Mouse (Mus musculus): Measurements from ENCODE around the gene Cd46. TPM values are rescaled to one million over a fixed set of nuclear protein-coding genes. Genes with fewer than 3 reads are reported as not detected.

Cd46 gene
- total RNA-seq, 2 experiments from 2014 or later: 1.5 to 1.6 TPM

DNA sequence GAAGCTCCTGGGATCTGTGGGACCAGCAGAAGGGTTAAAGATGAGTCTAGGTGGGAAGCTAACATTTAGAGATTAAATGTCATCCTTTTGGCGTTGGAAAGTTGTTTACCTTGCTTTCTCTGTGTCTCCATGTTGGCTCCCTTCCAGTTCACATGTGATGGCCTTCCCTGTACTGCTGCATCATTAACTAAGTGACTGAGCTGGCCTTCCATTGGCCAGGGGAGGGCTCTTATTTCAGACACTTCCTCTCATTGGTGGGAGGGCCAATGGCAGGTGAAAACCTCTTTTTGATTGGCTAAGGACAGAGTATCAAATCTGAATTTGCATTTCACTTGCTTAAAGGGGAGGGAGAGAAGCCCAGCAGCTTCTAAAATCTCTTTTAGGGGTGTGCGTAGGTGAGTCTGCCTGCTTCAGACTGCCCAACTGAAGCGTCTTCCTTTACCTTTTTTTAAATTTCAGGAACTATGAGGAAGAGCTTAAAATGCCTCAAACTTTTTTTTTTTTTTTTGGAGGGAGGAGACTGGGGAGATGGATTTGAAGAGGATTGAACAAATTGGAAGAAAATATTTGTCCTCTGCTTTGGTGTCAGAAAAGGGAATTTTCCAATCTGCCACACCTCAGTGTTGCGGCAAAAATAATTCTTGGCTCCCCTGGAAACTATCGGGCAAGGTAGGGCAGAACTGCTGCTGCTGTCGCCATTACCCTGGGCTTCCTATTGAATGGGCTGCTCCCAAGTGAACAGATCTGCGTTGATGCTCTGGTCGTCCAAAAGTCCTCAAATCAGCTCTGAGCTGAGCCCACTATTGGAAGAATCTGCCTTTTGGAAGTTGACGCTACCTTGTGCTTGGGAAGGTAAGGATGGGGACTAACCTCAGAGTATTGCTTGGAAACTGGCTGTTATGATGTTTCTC lies 73.7 kb downstream of the Cd46 start:
- peak; percentile 75 for DNase-seq

DNA sequence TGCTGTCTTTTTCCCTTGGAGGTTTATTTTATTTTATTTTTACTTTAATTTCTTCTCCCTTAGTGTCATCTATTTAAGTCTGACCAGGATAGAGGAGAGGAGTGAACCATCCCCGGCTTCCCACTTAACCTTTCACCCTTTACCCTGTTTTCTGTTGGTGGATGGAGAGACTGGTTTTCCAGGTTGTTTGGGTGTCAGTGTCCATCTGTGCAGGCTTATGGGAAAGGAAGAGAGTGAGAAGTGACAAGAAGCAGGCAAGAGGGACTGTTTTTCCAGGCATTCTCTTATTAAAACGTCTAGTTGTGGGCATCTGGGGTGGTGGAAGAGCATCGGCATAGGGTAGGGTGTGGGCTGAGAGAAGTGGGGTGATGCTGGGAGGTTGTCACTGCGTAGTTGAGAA lies 74.4 kb downstream of the Cd46 start:
- no peak for DNase-seq

DNA sequence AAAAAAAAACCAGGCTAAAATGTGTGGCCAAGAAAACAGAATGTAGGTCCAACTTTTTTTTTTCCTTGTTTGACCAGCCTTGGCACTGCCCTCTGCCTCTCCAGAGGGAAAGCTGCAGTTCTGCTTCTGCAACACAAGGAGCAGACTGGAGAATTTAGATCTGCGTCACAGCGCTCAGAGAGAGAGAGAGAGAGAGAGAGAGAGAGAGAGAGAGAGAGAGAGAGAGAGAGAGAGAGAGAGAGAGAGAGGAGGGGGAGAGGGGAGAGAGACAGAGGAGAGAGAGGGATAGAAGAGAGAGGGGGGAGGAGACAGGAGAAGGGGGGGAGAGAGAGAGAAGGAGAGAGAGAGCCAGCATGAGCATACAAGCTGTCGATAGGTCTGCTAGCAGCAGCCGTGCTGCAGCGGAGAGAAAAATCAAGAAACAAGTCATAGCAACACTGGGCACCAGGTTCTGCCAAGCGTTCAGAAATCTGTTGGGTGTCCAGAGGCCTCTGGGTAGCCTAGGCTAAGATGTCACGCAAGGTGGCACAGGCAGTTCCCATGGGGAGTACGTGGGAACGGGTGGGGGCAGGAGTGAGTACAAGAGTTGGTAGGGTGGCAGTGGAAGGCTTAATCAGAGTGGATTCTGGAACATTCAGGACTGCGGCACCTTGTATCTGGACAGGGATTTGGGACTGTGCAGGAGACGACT lies 75.1 kb downstream of the Cd46 start:
- DNase-seq: peak; percentile 67

DNA sequence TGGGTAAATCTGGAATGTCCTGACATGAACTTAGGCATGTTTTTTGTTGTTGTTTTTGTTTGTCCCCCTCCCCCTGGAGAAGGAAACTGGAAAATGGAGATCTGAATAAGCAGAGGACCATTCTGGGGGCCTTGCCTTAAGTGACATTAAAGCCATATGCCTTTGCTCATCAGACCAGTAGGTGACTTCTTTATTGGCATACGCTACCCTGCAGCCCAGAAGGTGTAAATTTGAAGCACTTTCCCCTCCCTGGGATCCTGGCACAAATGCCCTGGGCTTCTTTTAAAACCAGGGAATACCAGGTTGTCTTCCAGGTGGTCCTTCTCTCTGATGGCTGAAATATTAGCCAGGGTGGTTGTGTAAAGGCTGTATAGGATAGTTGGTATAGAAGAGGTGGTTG lies 76.8 kb downstream of the Cd46 start:
- DNase-seq: no peak

DNA sequence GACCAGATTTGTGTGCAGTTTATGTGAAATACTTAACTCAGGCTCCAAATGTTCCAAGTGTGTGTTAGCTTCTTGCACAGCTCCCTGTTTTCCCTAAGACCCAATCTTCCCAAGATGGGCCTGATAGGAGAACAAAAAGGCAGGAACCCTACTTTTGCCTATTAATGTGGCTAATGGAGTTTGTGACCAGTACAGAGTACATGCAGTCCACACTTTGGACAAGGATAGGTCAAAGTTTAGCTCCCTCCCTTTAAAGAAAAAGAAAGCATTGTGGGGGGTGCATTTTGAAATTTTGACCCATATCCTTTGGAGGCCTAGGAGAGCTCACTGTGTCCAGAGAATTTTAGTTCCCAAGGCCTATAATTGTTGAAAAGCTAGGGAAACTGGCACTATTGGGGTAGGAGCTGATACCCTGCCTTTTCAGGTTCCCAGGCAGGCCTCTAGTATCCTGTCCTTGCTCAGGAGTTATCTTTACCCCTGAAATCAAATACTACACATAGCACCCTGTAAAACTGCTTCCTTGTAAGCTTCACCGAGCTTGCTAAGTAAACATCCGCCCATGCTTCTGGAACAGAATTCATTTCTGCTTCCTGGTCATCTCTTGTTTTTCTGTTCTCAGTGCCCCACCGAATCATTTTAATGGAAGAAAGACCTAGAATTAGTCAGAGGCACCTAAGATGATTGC lies 77.7 kb downstream of the Cd46 start:
- DNase-seq: no peak

DNA sequence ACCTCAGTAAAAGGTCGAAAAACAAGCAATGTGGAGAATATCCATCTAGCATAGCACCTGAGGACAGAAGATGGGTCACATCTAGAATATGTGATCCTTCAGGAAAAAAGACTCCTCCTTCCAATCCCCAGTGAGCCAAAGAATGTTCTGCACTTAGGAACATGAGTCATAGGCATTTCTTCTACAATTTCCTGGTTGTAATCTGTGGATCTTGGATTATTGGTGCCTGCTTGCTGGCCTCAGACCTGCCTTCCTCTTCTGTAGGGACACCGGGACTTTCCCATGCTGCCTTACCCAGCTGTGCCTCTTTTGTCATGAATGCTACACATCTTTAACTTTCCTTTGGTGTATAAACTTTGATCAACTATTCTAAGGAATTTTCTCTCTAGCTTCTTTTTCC lies 79.5 kb downstream of the Cd46 start:
- DNase-seq: no peak

DNA sequence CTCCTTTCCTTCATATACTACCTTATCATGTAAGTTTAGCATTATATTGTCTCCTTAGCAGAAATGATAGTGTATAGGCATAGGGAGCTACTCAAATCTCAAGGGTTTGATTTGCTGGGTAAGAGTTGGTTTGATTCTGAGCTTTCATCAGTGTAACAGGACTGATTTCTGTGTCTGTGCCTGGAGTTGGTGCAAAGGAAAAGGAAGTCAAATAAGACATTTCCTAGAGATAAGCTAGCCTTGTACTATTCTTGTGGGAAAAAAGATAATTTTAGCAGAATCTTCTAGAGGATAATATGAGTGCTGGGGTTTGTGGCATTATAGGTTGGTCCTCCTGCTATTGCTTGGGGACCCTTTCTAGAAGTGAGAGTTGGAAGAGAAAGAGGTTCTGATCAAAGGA lies 85.8 kb downstream of the Cd46 start:
- DNase-seq: no peak

DNA sequence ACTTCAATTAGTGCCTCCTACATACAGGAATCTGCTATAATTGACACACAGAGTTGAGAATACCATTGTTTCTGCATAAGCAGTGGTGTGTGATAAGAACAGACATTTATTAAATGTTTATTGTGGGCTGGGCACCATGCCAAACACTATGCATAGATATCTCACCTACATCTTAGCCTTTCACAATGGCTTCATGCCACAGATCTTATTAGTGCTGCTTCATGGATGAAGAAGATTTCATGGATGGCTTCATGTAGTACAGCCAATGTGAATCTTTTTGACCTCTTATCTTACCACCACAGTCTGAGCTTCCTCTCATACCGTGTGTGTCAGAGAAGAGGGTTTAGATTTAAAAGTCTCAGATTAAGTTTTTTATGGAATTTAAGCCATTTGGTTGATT lies 87.9 kb downstream of the Cd46 start:
- DNase-seq: no peak

DNA sequence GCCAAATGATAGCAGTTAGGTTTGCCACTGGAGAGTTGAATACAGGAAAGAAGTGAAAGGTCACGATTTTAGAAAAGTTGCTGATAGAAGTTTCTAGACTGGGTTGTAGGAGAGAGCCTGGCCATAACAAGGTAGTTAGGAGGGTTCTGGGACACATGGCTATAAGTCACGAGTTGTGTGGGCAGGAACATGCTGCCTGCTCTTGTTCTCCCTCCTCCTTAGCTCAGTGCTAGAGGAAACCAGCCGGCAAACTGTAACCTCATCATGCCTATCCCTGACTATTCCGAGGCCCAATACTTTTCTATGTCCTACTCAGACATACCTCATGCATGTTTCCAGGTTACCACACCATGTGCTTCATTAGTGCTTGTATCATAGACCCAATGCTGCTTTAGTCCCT lies 88.7 kb downstream of the Cd46 start:
- DNase-seq: no peak

DNA sequence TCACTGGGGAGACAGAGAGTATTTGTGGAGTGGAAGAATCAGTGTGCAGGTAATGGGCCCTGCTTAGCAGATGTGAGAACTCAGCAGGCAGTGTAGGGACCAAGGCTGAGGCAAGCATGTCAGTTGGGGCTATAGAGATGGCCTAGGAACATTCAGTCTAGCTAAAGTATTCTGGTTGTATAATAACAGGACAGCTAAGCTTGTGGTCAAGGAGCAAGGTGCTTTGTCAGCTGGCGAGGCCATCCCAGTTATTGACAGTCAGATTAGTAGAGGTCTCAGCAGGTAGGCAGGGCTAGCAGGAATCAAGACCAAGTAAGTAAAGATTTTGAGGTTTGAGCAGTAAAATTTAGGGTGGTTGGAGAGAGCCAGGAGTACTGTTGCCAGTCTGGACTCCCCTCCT lies 93.7 kb downstream of the Cd46 start:
- no peak for DNase-seq

DNA sequence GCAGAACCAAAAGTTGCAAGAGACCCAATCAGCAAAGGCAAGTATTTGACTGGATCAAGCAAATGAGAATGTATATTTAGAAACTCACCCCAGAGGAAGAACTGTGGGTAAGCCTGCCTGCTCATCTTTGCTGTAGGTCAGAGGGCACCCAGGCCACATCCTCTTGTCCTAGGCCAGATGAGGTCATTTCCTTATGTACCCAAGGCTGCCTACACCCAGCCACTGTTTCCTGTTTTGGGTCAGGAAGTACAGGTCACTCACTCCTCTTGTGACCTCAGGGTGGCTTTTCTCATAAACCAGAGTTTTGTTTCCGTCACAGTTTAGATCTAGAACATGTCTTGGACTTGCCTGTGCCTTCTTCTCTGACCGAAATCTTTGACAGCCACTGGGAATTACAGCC lies 96.9 kb downstream of the Cd46 start:
- peak; percentile 48 for DNase-seq

DNA sequence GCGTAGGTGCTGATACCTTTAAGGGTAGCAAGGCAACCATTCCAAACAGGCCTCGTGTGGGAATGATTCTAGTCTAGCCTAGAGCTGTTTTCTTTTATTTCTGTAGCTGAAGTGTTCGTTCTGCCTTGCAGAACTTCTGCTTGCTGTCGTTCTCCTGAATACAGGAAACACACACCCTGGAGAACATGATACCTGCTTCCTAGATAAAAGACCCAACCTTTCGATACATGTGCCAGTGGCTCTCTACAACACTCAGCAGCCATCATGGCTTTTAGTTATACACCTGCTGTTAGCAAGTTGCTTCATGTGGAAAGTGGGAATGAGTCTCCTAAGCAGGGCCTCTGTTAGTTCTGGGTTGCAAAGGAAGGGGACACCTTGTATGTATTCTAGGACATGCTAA lies 97.8 kb downstream of the Cd46 start:
- no peak for DNase-seq

DNA sequence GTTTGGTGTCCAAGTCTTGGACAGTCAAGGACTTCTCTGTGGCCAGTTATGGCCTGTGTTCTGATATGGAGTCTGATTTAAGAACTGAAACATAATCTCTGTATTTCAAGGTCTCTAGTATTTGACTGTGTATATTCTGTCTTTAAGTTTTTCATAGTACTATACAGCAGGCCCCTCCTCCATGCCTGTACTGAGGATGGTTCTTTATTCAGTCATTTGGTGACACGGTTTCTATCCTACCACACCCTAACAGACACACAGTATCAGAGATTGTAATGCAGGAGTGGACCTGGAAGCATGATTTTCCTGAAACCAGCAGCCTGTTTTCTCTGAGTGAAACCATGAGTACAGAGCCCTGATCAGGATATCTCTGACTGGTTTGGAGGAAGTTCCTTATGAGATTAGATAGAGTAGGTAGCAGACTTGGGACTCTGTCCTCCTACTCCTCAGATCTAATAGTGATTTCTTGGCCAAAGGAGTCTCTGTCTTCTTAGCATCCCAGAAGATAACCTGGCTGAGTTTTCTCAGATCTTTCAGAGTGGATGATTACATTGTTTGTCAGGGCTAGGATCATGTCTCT lies 98.5 kb downstream of the Cd46 start:
- no peak for DNase-seq

DNA sequence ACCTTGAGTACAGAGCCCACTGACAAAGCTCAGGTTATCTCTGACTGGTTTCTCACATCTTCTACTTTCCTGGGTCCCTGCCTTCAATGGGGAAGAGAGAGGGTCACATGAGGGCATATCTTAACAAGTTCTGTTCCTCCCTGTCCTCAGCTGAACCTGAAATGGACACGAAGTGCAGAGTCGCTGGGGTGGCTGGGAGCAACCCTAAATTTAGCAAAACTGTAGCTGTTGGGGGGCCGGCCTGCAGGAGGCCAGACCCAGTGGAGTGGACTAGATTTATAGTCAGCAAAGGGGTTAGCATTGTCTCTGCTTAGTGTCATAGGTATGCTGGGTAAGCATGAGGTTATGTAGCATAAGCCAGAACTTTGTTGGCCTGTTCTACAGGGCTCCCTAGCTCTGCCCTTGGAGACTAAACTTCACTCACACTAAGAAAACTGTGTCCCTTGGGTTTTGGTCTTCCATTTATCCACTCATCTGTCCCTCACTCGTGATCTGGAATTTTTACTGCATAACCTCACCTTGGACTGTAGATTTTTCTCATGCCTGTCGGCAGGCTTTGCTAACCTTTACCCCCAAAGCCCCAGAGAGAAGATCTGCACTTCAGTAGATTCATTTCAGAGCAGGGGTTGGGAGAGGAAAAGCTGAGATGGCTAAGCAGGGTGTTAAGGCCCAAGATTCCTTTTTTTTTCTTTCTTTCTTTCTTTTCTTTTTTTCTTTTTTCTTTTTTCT lies 99.3 kb downstream of the Cd46 start:
- DNase-seq: peak; percentile 62

DNA sequence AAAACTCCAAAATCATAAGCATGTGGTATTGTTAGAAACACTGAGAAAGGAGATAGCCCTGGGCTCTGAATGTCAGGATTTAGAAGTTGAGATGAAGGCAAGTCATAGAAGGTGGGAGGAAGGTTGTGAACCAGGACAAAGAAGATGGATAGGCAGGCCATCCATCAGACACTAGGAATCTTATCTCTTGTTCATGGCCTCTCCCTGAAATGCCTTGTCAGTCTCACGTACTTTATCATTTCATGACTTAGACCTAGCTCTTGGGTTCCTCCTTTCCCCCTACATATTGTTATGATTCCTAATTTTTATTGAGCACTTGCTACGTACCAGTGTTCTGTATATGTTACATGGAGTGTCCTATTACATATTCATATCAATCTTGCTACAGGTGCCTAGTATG lies 100.4 kb downstream of the Cd46 start:
- DNase-seq: no peak

DNA sequence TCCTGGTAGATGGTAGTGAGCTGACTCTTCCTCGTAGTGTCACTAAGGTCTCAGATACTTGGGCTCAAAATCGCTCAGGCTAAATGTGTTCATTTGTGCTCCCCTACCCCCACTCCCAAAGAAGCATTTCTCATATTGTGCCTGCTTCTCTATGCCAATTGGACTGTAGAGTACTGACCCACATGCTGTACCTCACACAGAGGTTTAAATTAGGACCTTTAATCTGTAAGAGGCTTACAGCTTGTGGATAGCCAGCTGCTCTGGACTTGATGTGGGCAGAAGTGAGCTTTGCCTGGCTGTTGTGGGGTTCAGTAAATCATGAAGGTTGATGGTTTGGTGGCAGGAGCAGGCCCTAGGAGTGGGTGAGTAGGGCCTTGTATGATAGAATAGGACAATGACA lies 101.1 kb downstream of the Cd46 start:
- no peak for DNase-seq

DNA sequence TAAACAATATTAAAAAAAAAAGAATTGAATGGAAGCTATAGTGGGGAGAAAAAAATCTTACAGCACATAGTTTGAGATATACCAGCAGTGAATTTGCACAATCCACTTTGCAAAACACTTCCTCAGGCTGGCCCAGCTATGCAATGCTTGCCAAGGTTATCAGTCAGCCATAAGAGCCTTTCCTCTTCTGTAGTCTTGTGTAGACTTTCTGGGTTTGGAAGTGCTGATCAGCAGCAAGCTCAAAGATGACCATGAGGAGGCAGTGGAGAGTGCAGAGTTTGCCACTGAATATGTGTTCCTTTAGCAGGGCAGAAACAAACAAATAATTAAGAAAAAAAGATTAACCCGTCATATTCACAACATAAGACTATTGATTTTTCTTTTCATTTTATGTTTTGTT lies 103.0 kb downstream of the Cd46 start:
- DNase-seq: no peak

Small RNAs within 50 kb of the gene (microRNA-seq; reads per million reads assigned to microRNA genes)
- 5.9 to 6.6 reads per million in 2 experiments for gene Mir29b-2 (ENCODE audit: borderline replicate concordance in 2 of 2)
- gene Mir29c (ENCODE audit: borderline replicate concordance in 2 of 2): 559 to 583 reads per million in 2 experiments

Other genes starting within 250 kb of the Cd46 start
- gene Cd34, start 153.4 kb downstream of the Cd46 start, total RNA-seq (2021): 10 to 100 TPM; 43.0 to 50.7 TPM
- 10 to 100 TPM; 33.3 to 40.0 TPM for gene Cr1l, start 39.3 kb upstream of the Cd46 start, total RNA-seq (2021)
- not detected for gene Cr2, start 84.5 kb upstream of the Cd46 start, total RNA-seq (2021)

Measured in gastrocnemius, postnatal 25 days (tissue).